15 mouse cellular contexts compared by ENCODE assay signal in the genomic region with DNA sequence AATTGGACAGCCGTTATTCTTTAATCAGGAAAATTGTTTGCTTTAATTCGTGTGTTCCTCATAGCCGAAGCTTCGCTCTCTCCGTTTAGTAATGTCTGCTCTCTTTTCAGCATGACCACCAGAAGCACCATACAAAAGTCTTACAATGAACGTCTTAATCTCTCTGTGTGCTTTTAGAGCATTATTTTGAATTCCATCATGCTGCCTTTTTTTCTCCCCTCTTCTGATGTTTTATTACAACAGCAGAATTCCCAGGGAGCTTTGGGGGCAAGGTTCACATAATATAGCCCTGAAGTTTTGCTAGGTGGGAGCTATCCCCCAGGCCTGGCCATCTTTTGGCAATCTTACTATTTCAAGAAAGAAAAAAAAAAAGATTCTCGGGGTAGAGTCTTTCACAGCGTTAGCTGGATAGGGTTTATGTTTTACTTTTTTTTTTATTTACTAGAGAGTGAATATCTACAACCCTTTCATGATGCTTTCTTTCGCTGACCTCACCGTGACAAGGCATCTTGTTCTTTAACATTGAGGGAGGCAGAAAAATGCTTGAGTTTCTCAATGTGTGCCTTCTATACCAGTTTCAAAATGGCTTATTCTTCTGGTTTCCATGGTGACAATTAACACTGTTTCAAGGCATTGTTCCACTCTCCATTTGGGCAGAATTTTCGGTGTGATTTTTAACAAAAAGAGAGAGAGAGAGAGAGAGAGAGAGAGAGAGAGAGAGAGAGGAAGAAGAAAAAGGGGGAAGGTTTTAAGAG.
DNase-seq lines count a peak whose midpoint lies in the region; ATAC-seq lines count a peak whose summit lies in the region.
"Had no signal": no experiment of that assay in that cellular context is flagged by ENCODE, and none has a peak within 500 bp of the region (broad histone marks: within the 10 kb centered on the region; RNA-seq: fewer than 3 reads in every experiment).

No protein-coding gene starts in this region.

- H3K9me3 ChIP-seq in forebrain, embryonic 10.5 days, result no peaks in the 10 kb centered on the region
- H3K9me3 ChIP-seq in forebrain, embryonic 16.5 days (ENCODE audit: control insufficient read depth, low read length), result no peaks in the 10 kb centered on the region
- no peaks in the 10 kb centered on the region for H3K9me3 ChIP-seq in hindbrain, embryonic 13.5 days
- no peaks in the 10 kb centered on the region for H3K9me3 ChIP-seq in midbrain, embryonic 15.5 days
- H3K9me3 ChIP-seq: embryonic facial prominence, embryonic 12.5 days; liver, embryonic 13.5 days had no signal

- intact Hi-C loops in heart, postnatal 14 days (cut with DNase I), result no loop called here

- no peaks in the 10 kb centered on the region for H3K27me3 ChIP-seq in forebrain, embryonic 10.5 days (ENCODE audit: poor library complexity, severe bottlenecking)
- no peaks in the 10 kb centered on the region for H3K27me3 ChIP-seq in forebrain, embryonic 16.5 days (replicated peaks; ENCODE audit: control insufficient read depth, insufficient read depth, low read length)
- H3K27me3 ChIP-seq in hindbrain, embryonic 13.5 days, result no peaks in the 10 kb centered on the region
- H3K27me3 ChIP-seq in midbrain, embryonic 15.5 days (replicated peaks), result no peaks in the 10 kb centered on the region
- H3K27me3 ChIP-seq: embryonic facial prominence, embryonic 12.5 days; liver, embryonic 13.5 days had no signal

- H3K9ac ChIP-seq in forebrain, embryonic 16.5 days (replicated peaks; ENCODE audit: low read depth, low read length), result no peak overlapping the region
- no peak overlapping the region for H3K9ac ChIP-seq in hindbrain, embryonic 13.5 days
- no peak overlapping the region for H3K9ac ChIP-seq in midbrain, embryonic 15.5 days
- H3K9ac ChIP-seq: embryonic facial prominence, embryonic 12.5 days; liver, embryonic 13.5 days had no signal

- peak overlapping the region; percentile 87 for H3K27ac ChIP-seq in forebrain, embryonic 10.5 days
- no peak overlapping the region for H3K27ac ChIP-seq in forebrain, embryonic 16.5 days (ENCODE audit: low read length)
- H3K27ac ChIP-seq in hindbrain, embryonic 13.5 days, result peak overlapping the region; percentile 70
- H3K27ac ChIP-seq in midbrain, embryonic 15.5 days, result peak overlapping the region; percentile 39
- H3K27ac ChIP-seq: embryonic facial prominence, embryonic 12.5 days; liver, embryonic 13.5 days had no signal

- H3K4me1 ChIP-seq in forebrain, embryonic 10.5 days, result peaks cover 89% of the 10 kb centered on the region
- peaks cover 36% of the 10 kb centered on the region for H3K4me1 ChIP-seq in forebrain, embryonic 16.5 days (replicated peaks; ENCODE audit: control insufficient read depth, insufficient read depth, low read length)
- H3K4me1 ChIP-seq in hindbrain, embryonic 13.5 days (replicated peaks), result peaks cover 61% of the 10 kb centered on the region
- peaks cover 50% of the 10 kb centered on the region for H3K4me1 ChIP-seq in midbrain, embryonic 15.5 days
- H3K4me1 ChIP-seq: liver, embryonic 13.5 days had no signal

- WGBS in forebrain, embryonic 10.5 days, result 19% methylated on average over 11 of the region's 11 CpGs
- 6% methylated on average over 11 of the region's 11 CpGs for whole genome bisulfite sequencing in forebrain, embryonic 16.5 days
- WGBS in hindbrain, embryonic 13.5 days, result 10% methylated on average over 11 of the region's 11 CpGs
- WGBS in midbrain, embryonic 15.5 days, result 9% methylated on average over 11 of the region's 11 CpGs

- peak overlapping the region; percentile 25; the same call in 1 of the 2 replicates for H3K4me3 ChIP-seq in forebrain, embryonic 10.5 days
- no peak overlapping the region for H3K4me3 ChIP-seq in forebrain, embryonic 16.5 days (replicated peaks; ENCODE audit: low read length)
- no peak overlapping the region for H3K4me3 ChIP-seq in hindbrain, embryonic 13.5 days
- no peak overlapping the region for H3K4me3 ChIP-seq in midbrain, embryonic 15.5 days
- H3K4me3 ChIP-seq: embryonic facial prominence, embryonic 12.5 days; liver, embryonic 13.5 days had no signal

- H3K4me2 ChIP-seq in forebrain, embryonic 16.5 days (ENCODE audit: low read length), result no peak overlapping the region
- 0 out of 2 replicates have a peak overlapping the region, but pooled peaks have one; percentile 3 for H3K4me2 ChIP-seq in hindbrain, embryonic 13.5 days
- peak overlapping the region; percentile 6; the same call in 1 of the 2 replicates for H3K4me2 ChIP-seq in midbrain, embryonic 15.5 days
- H3K4me2 ChIP-seq: embryonic facial prominence, embryonic 12.5 days; liver, embryonic 13.5 days had no signal

- H3K36me3 ChIP-seq in forebrain, embryonic 10.5 days (replicated peaks), result no peaks in the 10 kb centered on the region
- no peaks in the 10 kb centered on the region for H3K36me3 ChIP-seq in forebrain, embryonic 16.5 days (ENCODE audit: control insufficient read depth, insufficient read depth)
- H3K36me3 ChIP-seq in hindbrain, embryonic 13.5 days, result no peaks in the 10 kb centered on the region
- H3K36me3 ChIP-seq in midbrain, embryonic 15.5 days (replicated peaks), result no peaks in the 10 kb centered on the region
- H3K36me3 ChIP-seq: embryonic facial prominence, embryonic 12.5 days; liver, embryonic 13.5 days had no signal

- peak; percentile 30 for DNase-seq in forebrain, embryonic 10.5 days (ENCODE audit: extremely low spot score, low spot score)
- DNase-seq in yolk sac, embryonic 10.5 days (ENCODE audit: low spot score), result no peak
- DNase-seq in heart, postnatal 14 days, result no peak
- DNase-seq in cerebellum, adult 18-20 months, result no peak
- no peak for DNase-seq in urinary bladder, postnatal 4 days (ENCODE audit: low spot score in 2 of 2)
- DNase-seq: cerebellum, adult 9-10 months; kidney, postnatal 14 days; liver, embryonic 13.5 days had no signal

- no peak for ATAC-seq in forebrain, embryonic 16.5 days
- ATAC-seq in hindbrain, embryonic 13.5 days (ENCODE audit: low FRiP score), result no peak
- ATAC-seq in midbrain, embryonic 15.5 days (replicated peaks), result no peak
- ATAC-seq: intestine, postnatal 0 days; lung, postnatal 0 days; Patski had no signal
